Mouse (Mus musculus) intestine, embryonic 15.5 days (tissue): ENCODE data around the gene Cbr3. TPM values are rescaled to one million over a fixed set of nuclear protein-coding genes. Genes with fewer than 3 reads are reported as not detected.
"Not testable (repeated sequence)": the region's sequence is repeated elsewhere in the genome, so short reads cannot be mapped to it uniquely, and the experiment has no call there.

Source experiments
- ATAC-seq: fragments of 200-750 bp; cut with Nextera tagmentation; 2 replicates; pipeline ENCODE4 v1.8.0; 2017; ENCODE audit warnings: moderate TSS enrichment, moderate library complexity
- H3K27ac ChIP-seq: fragments of 300-500 bp; sonication (generic); 2 replicates; pipeline ENCODE4 v1.5.1; 2015; ENCODE audit warnings: mild to moderate bottlenecking, inconsistent platforms
- H3K27me3 ChIP-seq: fragments of 300-500 bp; sonication (generic); replicated peaks from 2 replicates; pipeline ENCODE4 v1.6.1; 2015; ENCODE audit warnings: inconsistent platforms
- H3K36me3 ChIP-seq: fragments of 300-500 bp; sonication (generic); 2 replicates; pipeline ENCODE4 v1.6.1; 2015; ENCODE audit warnings: inconsistent platforms
- H3K4me1 ChIP-seq: fragments of 300-500 bp; sonication (generic); replicated peaks from 2 replicates; pipeline ENCODE4 v1.6.1; 2015; ENCODE audit warnings: inconsistent platforms
- H3K4me2 ChIP-seq: fragments of 300-500 bp; sonication (generic); replicated peaks from 2 replicates; pipeline ENCODE4 v1.6.1; 2015; ENCODE audit warnings: mild to moderate bottlenecking, inconsistent platforms
- H3K4me3 ChIP-seq: fragments of 300-500 bp; sonication (generic); replicated peaks from 2 replicates; pipeline ENCODE4 v1.5.1; 2015; ENCODE audit warnings: inconsistent platforms
- H3K9ac ChIP-seq: fragments of 300-500 bp; sonication (generic); 2 replicates; pipeline ENCODE4 v1.6.1; 2015; ENCODE audit warnings: inconsistent platforms
- H3K9me3 ChIP-seq: fragments of 300-500 bp; sonication (generic); 2 replicates; pipeline ENCODE4 v1.6.1; 2016; ENCODE audit warnings: inconsistent platforms
- WGBS: fragments of 180-500 bp; shearing (Covaris S2); methylation state at CpG from one replicate; pipeline ENCODE4 v1.1.7; 2015; 5-methylcytosine and 5-hydroxymethylcytosine counted together
- polyA plus RNA-seq: library from polyadenylated mRNA; unstranded; fragments of >200 nt; fragmentation: Nextera tagmentation; extraction: Ambion mirVana; gene quantifications from 2 replicates; pipeline ENCODE4 v1.2.1, GENCODE M21; 2015

Gene Cbr3
- polyA plus RNA-seq, 1 experiment from 2014 or later: 2.4 TPM

- no peaks in the 10 kb centered on the region for H3K9me3 ChIP-seq
- 0 out of 2 replicates have a peak overlapping the region, but pooled peaks have one; percentile 41 for H3K4me3 ChIP-seq
- 42% methylated on average over 7 of the region's 7 CpGs for WGBS
- ATAC-seq: no peak
- H3K36me3 ChIP-seq: no peaks in the 10 kb centered on the region
- H3K4me1 ChIP-seq: peaks cover 14% of the 10 kb centered on the region
- H3K27ac ChIP-seq: no peak overlapping the region
- peaks cover 29% of the 10 kb centered on the region for H3K27me3 ChIP-seq
- H3K4me2 ChIP-seq: peak overlapping the region; percentile 91
- H3K9ac ChIP-seq: no peak overlapping the region
Observed at GRCm38 (mm10) chr16:93684441-93684840, 1.4 kb downstream of the Cbr3 start.

GRCm38 (mm10) chr16:93685783-93686182 lies 2.8 kb downstream of the Cbr3 start:
- H3K27me3 ChIP-seq: peaks cover 29% of the 10 kb centered on the region

GRCm38 (mm10) chr16:93686421-93686820 lies 3.4 kb downstream of the Cbr3 start:
- Histone ChIP-seq H3K4me1 (peaks cover 14% of the 10 kb centered on the region), H3K4me3 (no peak overlapping the region), H3K4me2 (no peak overlapping the region), H3K9me3 (no peaks in the 10 kb centered on the region), H3K36me3 (no peaks in the 10 kb centered on the region), H3K27me3 (peaks cover 29% of the 10 kb centered on the region), H3K27ac (no peak overlapping the region), H3K9ac (no peak overlapping the region)
- ATAC-seq: no peak
- 83% methylated on average over 5 of the region's 7 CpGs for WGBS

More at GRCm38 (mm10) chr16:93685783-93686182, 2.8 kb downstream of the Cbr3 start:
- not testable (repeated sequence) for H3K4me2 ChIP-seq, H3K4me3 ChIP-seq, ATAC-seq, H3K9ac ChIP-seq, H3K27ac ChIP-seq, H3K9me3 ChIP-seq, H3K36me3 ChIP-seq
- H3K4me1 ChIP-seq: peaks cover 14% of the 10 kb centered on the region
- 95% methylated on average over 3 of the region's 3 CpGs for WGBS

- H3K27me3 ChIP-seq: peaks cover 24% of the 10 kb centered on the region
- WGBS: 37% methylated on average over 5 of the region's 5 CpGs
- H3K9ac ChIP-seq: no peak overlapping the region
- H3K4me1 ChIP-seq: peaks cover 14% of the 10 kb centered on the region
- no peaks in the 10 kb centered on the region for H3K9me3 ChIP-seq
- no peak overlapping the region for H3K4me3 ChIP-seq
- H3K27ac ChIP-seq: no peak overlapping the region
- peak overlapping the region; percentile 37 for H3K4me2 ChIP-seq
- H3K36me3 ChIP-seq: no peaks in the 10 kb centered on the region
- ATAC-seq: no peak
Observed at GRCm38 (mm10) chr16:93686945-93687344, 3.9 kb downstream of the Cbr3 start.

- no peaks in the 10 kb centered on the region for H3K36me3 ChIP-seq
- no peaks in the 10 kb centered on the region for H3K27me3 ChIP-seq
- 69% methylated on average over 6 of the region's 6 CpGs for WGBS
- H3K4me2 ChIP-seq: no peak overlapping the region
- H3K9me3 ChIP-seq: no peaks in the 10 kb centered on the region
- no peak overlapping the region for H3K9ac ChIP-seq
- no peak overlapping the region for H3K27ac ChIP-seq
- no peak for ATAC-seq
- H3K4me3 ChIP-seq: no peak overlapping the region
- no peaks in the 10 kb centered on the region for H3K4me1 ChIP-seq
Observed at GRCm38 (mm10) chr16:93691206-93691841, 8.3 kb downstream of the Cbr3 start.

- H3K9ac ChIP-seq: no peak overlapping the region
- no peak overlapping the region for H3K27ac ChIP-seq
- no peaks in the 10 kb centered on the region for H3K9me3 ChIP-seq
- WGBS: 63% methylated on average over 2 of the region's 2 CpGs
- H3K36me3 ChIP-seq: no peaks in the 10 kb centered on the region
- no peak overlapping the region for H3K4me2 ChIP-seq
- H3K4me1 ChIP-seq: no peaks in the 10 kb centered on the region
- H3K27me3 ChIP-seq: no peaks in the 10 kb centered on the region
- ATAC-seq: no peak
- H3K4me3 ChIP-seq: no peak overlapping the region
Observed at GRCm38 (mm10) chr16:93692744-93693143, 9.7 kb downstream of the Cbr3 start.

GRCm38 (mm10) chr16:93707116-93707515 lies 24.1 kb downstream of the Cbr3 start:
- Histone ChIP-seq H3K9me3 (no peaks in the 10 kb centered on the region), H3K27ac (no peak overlapping the region), H3K4me2 (no peak overlapping the region), H3K27me3 (no peaks in the 10 kb centered on the region), H3K36me3 (no peaks in the 10 kb centered on the region), H3K4me3 (no peak overlapping the region), H3K4me1 (no peaks in the 10 kb centered on the region), H3K9ac (no peak overlapping the region)
- whole genome bisulfite sequencing: 92% methylated on average over 7 of the region's 7 CpGs
- ATAC-seq: no peak

- Histone ChIP-seq H3K9me3 (no peaks in the 10 kb centered on the region), H3K36me3 (no peaks in the 10 kb centered on the region), H3K27ac (no peak overlapping the region), H3K27me3 (no peaks in the 10 kb centered on the region), H3K4me3 (no peak overlapping the region), H3K4me1 (0 out of 2 replicates have a peak, but pooled peaks cover 3% of the 10 kb centered on the region), H3K9ac (no peak overlapping the region), H3K4me2 (no peak overlapping the region)
- ATAC-seq: no peak
- WGBS: 75% methylated on average over 1 of the region's 1 CpGs
Observed at GRCm38 (mm10) chr16:93709217-93709616, 26.2 kb downstream of the Cbr3 start.

GRCm38 (mm10) chr16:93710924-93711323 lies 27.9 kb downstream of the Cbr3 start:
- Histone ChIP-seq H3K4me2 (peak overlapping the region; percentile 83), H3K27ac (no peak overlapping the region), H3K9me3 (no peaks in the 10 kb centered on the region), H3K9ac (no peak overlapping the region), H3K4me1 (0 out of 2 replicates have a peak, but pooled peaks cover 5% of the 10 kb centered on the region), H3K36me3 (no peaks in the 10 kb centered on the region), H3K27me3 (no peaks in the 10 kb centered on the region), H3K4me3 (peak overlapping the region; percentile 74)
- under 1% methylated on average over 11 of the region's 11 CpGs for WGBS
- peak; percentile 52 for ATAC-seq

GRCm38 (mm10) chr16:93711411-93712188 lies 28.6 kb downstream of the Cbr3 start, which contains the start of gene Dop1b:
Dop1b (plus strand) TSS chr16:93711904.
- Histone ChIP-seq H3K4me1 (0 out of 2 replicates have a peak, but pooled peaks cover 5% of the 10 kb centered on the region), H3K36me3 (no peaks in the 10 kb centered on the region), H3K27me3 (no peaks in the 10 kb centered on the region), H3K4me2 (peak within 1 kb of the TSS; percentile 83), H3K27ac (0 out of 2 replicates have a peak within 1 kb of the TSS, but pooled peaks have one; percentile 19), H3K4me3 (peak within 1 kb of the TSS; percentile 74), H3K9ac (peak within 1 kb of the TSS; percentile 69), H3K9me3 (no peaks in the 10 kb centered on the region)
- ATAC-seq: peak; percentile 94
- WGBS: under 1% methylated on average over 77 of the region's 77 CpGs

GRCm38 (mm10) chr16:93712189-93712885 lies 29.3 kb downstream of the Cbr3 start:
- Histone ChIP-seq H3K4me1 (peaks cover 8% of the 10 kb centered on the region; the same call in 1 of the 2 replicates), H3K4me2 (peak overlapping the region; percentile 83), H3K4me3 (peak overlapping the region; percentile 74), H3K27ac (0 out of 2 replicates have a peak overlapping the region, but pooled peaks have one; percentile 19), H3K9ac (peak overlapping the region; percentile 69), H3K36me3 (no peaks in the 10 kb centered on the region), H3K9me3 (no peaks in the 10 kb centered on the region), H3K27me3 (no peaks in the 10 kb centered on the region)
- ATAC-seq: no peak
- WGBS: 10% methylated on average over 31 of the region's 31 CpGs

GRCm38 (mm10) chr16:93712966-93713365 lies 30.0 kb downstream of the Cbr3 start:
- no peaks in the 10 kb centered on the region for H3K36me3 ChIP-seq
- ATAC-seq: no peak
- H3K27me3 ChIP-seq: no peaks in the 10 kb centered on the region
- peak overlapping the region; percentile 74 for H3K4me3 ChIP-seq
- peak overlapping the region; percentile 83 for H3K4me2 ChIP-seq
- no peaks in the 10 kb centered on the region for H3K9me3 ChIP-seq
- H3K4me1 ChIP-seq: peaks cover 11% of the 10 kb centered on the region; the same call in 1 of the 2 replicates
- H3K9ac ChIP-seq: no peak overlapping the region
- 84% methylated on average over 7 of the region's 7 CpGs for WGBS
- H3K27ac ChIP-seq: no peak overlapping the region
